Mouse (Mus musculus): ENCODE data around the gene Vps35l.

GRCm38 (mm10) chr7:118837901-118838300 lies 97.9 kb downstream of the Vps35l start:
- no peak for TF ChIP-seq POLR2A (IDR thresholded peaks at IDR 0.05; ENCODE audit: low read depth, low read length)
- no peak for TF ChIP-seq CTCF (conservative IDR thresholded peaks at IDR 0.05; ENCODE audit: insufficient read depth, insufficient read length, low read depth, low read length)

All from kidney, adult 2 months (tissue).